Mouse (Mus musculus) embryonic facial prominence, embryonic 11.5 days (tissue): ENCODE measurements around the gene Cep295nl. TPM values are rescaled to one million over a fixed set of nuclear protein-coding genes. Genes with fewer than 3 reads are reported as not detected.

Experiments used
- polyA plus RNA-seq: library from polyadenylated mRNA; unstranded; fragments of >200 nt; fragmentation: Nextera tagmentation; extraction: Ambion mirVana; gene quantifications from 2 replicates; pipeline ENCODE4 v1.2.1, GENCODE M21; 2014

Cep295nl gene
- polyA plus RNA-seq, 1 experiment from 2014 or later, result 0.76 TPM

Other genes starting within 250 kb of the Cep295nl start
- gene Dnah17, start 211.9 kb downstream of the Cep295nl start, polyA plus RNA-seq, result 0.10 and 0.17 TPM in 2 replicates
- 10.3 and 11.4 TPM in 2 replicates for gene Cyth1, start 93.9 kb downstream of the Cep295nl start, polyA plus RNA-seq
- 8.1 and 10.4 TPM in 2 replicates for gene Usp36, start 52.3 kb downstream of the Cep295nl start, polyA plus RNA-seq
- 73.2 and 75.7 TPM in 2 replicates for gene Timp2, start 13.2 kb upstream of the Cep295nl start, polyA plus RNA-seq
- gene Lgals3bp, start 59.6 kb upstream of the Cep295nl start, polyA plus RNA-seq, result 1.0 and 1.7 TPM in 2 replicates
- 19.5 and 23.2 TPM in 2 replicates for gene Cant1, start 76.6 kb upstream of the Cep295nl start, polyA plus RNA-seq
- gene C1qtnf1, start 85.7 kb upstream of the Cep295nl start, polyA plus RNA-seq, result 5.0 and 5.2 TPM in 2 replicates
- 5.0 and 5.9 TPM in 2 replicates for gene Engase, start 134.3 kb upstream of the Cep295nl start, polyA plus RNA-seq